Mouse (Mus musculus): ENCODE results near the gene Zfp593.

- TF ChIP-seq CTCF (IDR thresholded peaks at IDR 0.05; ENCODE audit: control insufficient read depth, insufficient read depth, insufficient read length) (no peak), MYOD1 (IDR thresholded peaks at IDR 0.05; ENCODE audit: control insufficient read depth, insufficient read length, low read depth) (no peak), USF1 (IDR thresholded peaks at IDR 0.05; ENCODE audit: low read depth) (no peak), CEBPB (IDR thresholded peaks at IDR 0.05; ENCODE audit: low read depth) (no peak), MAX (IDR thresholded peaks at IDR 0.05) (no peak), MYOG (IDR thresholded peaks at IDR 0.05; ENCODE audit: control insufficient read depth, extremely low read depth, insufficient read length) (no peak)
These were observed 22.4 kb downstream of the Zfp593 start for GRCm38 (mm10) chr4:134222793-134223600.

Data from C2C12 (cell line).